Mouse (Mus musculus): ENCODE measurements around the gene Epx. TPM values are rescaled to one million over a fixed set of nuclear protein-coding genes. Genes with fewer than 3 reads are reported as not detected.

Epx gene
- not detected in 2 replicates for polyA plus RNA-seq (2016; fragmentation: Nextera tagmentation; extraction: Ambion mirVana)

DNA sequence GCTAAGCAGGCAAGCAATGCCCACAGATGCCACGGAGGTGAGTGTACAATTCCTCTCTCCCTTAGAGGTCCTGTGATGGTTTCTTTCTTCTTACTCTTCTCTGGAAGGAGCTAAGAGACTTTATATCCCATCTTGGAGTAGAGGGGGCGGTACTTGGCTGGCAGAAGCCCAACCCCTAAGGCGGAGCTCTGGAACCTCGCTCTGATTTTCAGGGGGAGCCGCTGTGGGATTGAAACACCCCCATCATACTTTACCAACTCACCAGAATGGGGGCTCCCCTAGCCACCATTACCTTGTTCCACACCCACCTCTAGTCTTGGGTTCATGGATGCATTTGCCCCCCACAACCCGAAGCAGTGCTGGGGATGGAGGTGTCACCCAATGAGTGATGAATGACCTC, at the start of gene Epx:
Gene Epx (minus strand): TSS at position 101 of the 400 bp plus-strand sequence.
- Histone ChIP-seq H3K36me3 (no peaks in the 10 kb centered on the region), H3K4me3 (no peak within 1 kb of the TSS), H3K4me1 (no peaks in the 10 kb centered on the region), H3K4me2 (replicated peaks) (no peak within 1 kb of the TSS), H3K9me3 (no peaks in the 10 kb centered on the region), H3K27me3 (no peaks in the 10 kb centered on the region), H3K27ac (replicated peaks) (no peak within 1 kb of the TSS), H3K9ac (replicated peaks) (no peak within 1 kb of the TSS)
- no peak for ATAC-seq (ENCODE audit: low FRiP score, low read depth)
- 87% methylated on average over 6 of the region's 6 CpGs for WGBS

DNA sequence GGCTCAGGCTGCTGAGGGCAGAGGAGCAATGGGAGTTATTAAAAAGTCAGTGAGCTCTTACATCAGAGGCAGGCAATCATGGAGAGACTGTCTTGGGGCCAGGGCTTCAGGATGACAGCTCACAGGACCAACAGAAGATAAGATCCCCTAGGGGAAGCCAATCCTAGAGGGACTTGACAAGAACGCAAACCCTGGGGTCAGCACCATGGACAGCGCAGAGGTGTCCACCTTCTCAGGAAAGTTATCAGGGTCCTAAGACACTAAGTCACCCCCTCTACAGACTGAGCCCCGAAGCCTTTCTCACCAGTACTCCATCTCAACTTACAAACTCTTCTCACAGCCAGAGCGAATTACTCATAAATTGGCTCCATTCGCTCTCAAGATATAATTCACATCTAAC, 45.6 kb upstream of the Epx start, which contains the start of gene Olfr464:
Gene Olfr464 (minus strand): TSS at position 2 of the 400 bp plus-strand sequence.
- ATAC-seq (ENCODE audit: low FRiP score, low read depth) = no peak
- H3K4me1 ChIP-seq = no peaks in the 10 kb centered on the region
- H3K9ac ChIP-seq (replicated peaks) = no peak within 1 kb of the TSS
- no peaks in the 10 kb centered on the region; the same call in 1 of the 2 replicates for H3K27me3 ChIP-seq
- H3K36me3 ChIP-seq = no peaks in the 10 kb centered on the region
- 35% methylated on average over 5 of the region's 5 CpGs for WGBS
- no peak within 1 kb of the TSS for H3K4me2 ChIP-seq (replicated peaks)
- H3K9me3 ChIP-seq = 0 out of 2 replicates have a peak, but pooled peaks cover 2% of the 10 kb centered on the region
- H3K4me3 ChIP-seq = no peak within 1 kb of the TSS
- H3K27ac ChIP-seq (replicated peaks) = no peak within 1 kb of the TSS

DNA sequence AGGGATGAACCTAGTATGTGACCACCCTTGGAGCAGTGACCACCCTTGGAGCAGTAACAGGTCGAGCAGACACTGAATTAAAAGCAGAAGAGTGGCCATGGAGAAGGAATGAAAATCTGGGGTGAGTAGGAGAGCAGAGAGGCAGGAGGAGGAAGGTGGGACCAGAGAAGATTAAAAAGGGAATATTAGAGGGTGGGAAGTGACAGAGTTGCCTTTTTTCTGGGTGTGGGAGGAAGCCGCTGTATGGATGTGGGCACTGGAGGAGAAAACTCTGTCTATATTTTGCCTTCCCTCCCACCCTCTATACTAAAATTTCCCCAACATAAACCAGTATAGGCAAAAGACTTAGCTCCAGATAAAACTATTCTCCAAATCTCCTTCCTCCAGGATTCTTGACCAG, 45.0 kb upstream of the Epx start:
- WGBS = 68% methylated on average over 2 of the region's 2 CpGs

DNA sequence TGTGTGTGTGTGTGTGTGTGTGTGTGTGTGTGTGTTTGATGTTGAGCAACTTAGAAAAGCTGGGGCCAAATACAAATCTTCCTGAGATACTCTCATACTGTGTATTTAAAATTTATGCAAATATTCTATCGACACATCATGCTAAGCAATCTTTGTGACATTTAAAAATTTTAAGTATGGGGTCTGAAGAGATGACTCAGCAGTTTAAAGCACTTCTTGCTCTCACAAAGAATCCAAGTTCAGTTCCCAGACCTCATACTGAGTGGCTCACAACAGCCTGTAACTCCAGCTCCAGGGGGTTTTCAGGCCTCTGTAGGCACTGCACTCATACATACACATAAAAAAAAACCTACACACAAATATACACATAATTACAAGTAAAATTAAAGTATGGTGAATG, 40.7 kb upstream of the Epx start:
- ATAC-seq (ENCODE audit: low FRiP score, low read depth) = no peak
- H3K27me3 ChIP-seq = no peaks in the 10 kb centered on the region; the same call in 1 of the 2 replicates
- WGBS = 90% methylated on average over 1 of the region's 1 CpGs

More for the DNA sequence above, 45.0 kb upstream of the Epx start:
- Histone ChIP-seq H3K4me1 (no peaks in the 10 kb centered on the region), H3K27ac (replicated peaks) (no peak overlapping the region), H3K9me3 (0 out of 2 replicates have a peak, but pooled peaks cover 2% of the 10 kb centered on the region), H3K4me3 (no peak overlapping the region), H3K4me2 (replicated peaks) (no peak overlapping the region), H3K27me3 (no peaks in the 10 kb centered on the region; the same call in 1 of the 2 replicates), H3K36me3 (no peaks in the 10 kb centered on the region), H3K9ac (replicated peaks) (no peak overlapping the region)
- no peak for ATAC-seq (ENCODE audit: low FRiP score, low read depth)

DNA sequence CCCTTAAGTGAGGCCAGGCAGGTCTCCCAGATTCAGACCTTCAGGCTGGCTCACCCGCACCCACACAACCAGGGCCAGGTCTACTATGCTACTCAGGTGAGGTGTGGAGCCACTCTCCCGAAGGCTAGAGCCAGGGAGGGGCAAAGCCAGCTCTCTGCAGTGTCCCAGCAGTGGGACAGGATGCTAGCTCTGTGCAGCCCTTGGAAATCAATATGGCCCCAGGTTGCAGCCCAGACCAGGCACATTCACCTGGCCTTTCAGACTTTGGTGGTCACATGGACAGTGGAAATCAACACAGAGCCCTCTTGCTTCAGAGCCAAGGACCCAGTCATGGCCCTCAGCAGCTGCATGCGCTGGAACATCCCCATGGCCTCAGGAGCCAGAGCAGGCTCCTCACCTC, 29.0 kb upstream of the Epx start:
- Histone ChIP-seq H3K27me3 (0 out of 2 replicates have a peak, but pooled peaks cover 3% of the 10 kb centered on the region), H3K4me1 (no peaks in the 10 kb centered on the region), H3K9me3 (no peaks in the 10 kb centered on the region), H3K4me3 (no peak overlapping the region), H3K9ac (replicated peaks) (no peak overlapping the region), H3K4me2 (replicated peaks) (no peak overlapping the region), H3K36me3 (no peaks in the 10 kb centered on the region), H3K27ac (replicated peaks) (no peak overlapping the region)
- WGBS = 81% methylated on average over 3 of the region's 3 CpGs
- no peak for ATAC-seq (ENCODE audit: low FRiP score, low read depth)

More for the DNA sequence above, 40.7 kb upstream of the Epx start:
- no peak overlapping the region for H3K4me2 ChIP-seq (replicated peaks)
- no peaks in the 10 kb centered on the region for H3K9me3 ChIP-seq
- no peaks in the 10 kb centered on the region for H3K36me3 ChIP-seq
- no peak overlapping the region for H3K4me3 ChIP-seq
- no peaks in the 10 kb centered on the region for H3K4me1 ChIP-seq
- H3K9ac ChIP-seq (replicated peaks) = no peak overlapping the region
- no peak overlapping the region for H3K27ac ChIP-seq (replicated peaks)

DNA sequence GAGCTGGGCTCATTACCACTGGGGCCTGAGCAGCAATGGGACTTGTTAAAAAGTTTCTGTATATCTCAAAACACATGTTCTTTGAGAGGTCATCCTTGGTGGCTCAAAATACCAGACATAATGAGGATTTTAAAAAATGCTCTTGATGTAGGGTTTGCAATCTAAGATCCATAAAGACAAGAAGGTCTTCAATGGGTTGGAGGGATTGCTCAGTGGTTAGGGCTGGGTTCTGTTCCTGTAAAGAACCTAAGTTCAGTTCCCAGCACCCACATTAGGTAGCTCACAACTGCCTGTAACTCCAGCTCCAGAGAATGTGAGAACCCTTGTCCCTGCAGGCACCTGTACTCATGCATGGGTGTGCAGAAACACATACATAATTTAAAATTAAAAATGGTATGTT, 22.0 kb upstream of the Epx start, which contains the start of gene Olfr463:
Gene Olfr463 (minus strand): TSS at position 101 of the 400 bp plus-strand sequence.
- H3K4me1 ChIP-seq = no peaks in the 10 kb centered on the region
- no peak within 1 kb of the TSS for H3K4me2 ChIP-seq (replicated peaks)
- H3K9me3 ChIP-seq = no peaks in the 10 kb centered on the region
- no peak within 1 kb of the TSS for H3K9ac ChIP-seq (replicated peaks)
- H3K27ac ChIP-seq (replicated peaks) = no peak within 1 kb of the TSS
- no peaks in the 10 kb centered on the region for H3K36me3 ChIP-seq
- H3K27me3 ChIP-seq = peaks cover 18% of the 10 kb centered on the region
- no peak for ATAC-seq (ENCODE audit: low FRiP score, low read depth)
- no peak within 1 kb of the TSS for H3K4me3 ChIP-seq

DNA sequence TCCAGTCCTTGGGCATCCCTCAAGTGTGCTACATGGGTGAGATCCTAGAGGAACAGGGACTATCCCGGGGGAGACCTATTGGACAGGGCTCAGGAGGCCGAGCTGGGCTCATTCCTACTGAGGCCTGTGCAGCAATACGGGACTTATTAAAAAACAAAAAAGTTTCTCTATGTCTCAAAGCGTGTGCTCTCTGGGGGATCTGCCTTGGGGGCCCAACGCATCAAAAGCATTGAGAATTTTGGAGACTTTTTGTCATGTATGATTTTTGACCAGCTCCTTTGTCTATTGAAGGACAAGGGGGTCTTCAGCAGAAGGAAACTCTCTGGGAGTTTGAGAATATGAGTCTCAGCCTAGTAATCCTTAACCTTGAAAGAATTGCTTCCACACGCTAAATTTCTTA, 16.8 kb upstream of the Epx start, which contains the start of gene Olfr462:
Gene Olfr462 (minus strand): TSS at position 101 of the 400 bp plus-strand sequence.
- Histone ChIP-seq H3K27me3 (0 out of 2 replicates have a peak, but pooled peaks cover 5% of the 10 kb centered on the region), H3K4me2 (replicated peaks) (no peak within 1 kb of the TSS), H3K4me3 (no peak within 1 kb of the TSS), H3K9ac (replicated peaks) (no peak within 1 kb of the TSS), H3K9me3 (no peaks in the 10 kb centered on the region), H3K4me1 (no peaks in the 10 kb centered on the region), H3K27ac (replicated peaks) (no peak within 1 kb of the TSS), H3K36me3 (no peaks in the 10 kb centered on the region)
- ATAC-seq (ENCODE audit: low FRiP score, low read depth) = no peak
- 93% methylated on average over 6 of the region's 6 CpGs for WGBS

DNA sequence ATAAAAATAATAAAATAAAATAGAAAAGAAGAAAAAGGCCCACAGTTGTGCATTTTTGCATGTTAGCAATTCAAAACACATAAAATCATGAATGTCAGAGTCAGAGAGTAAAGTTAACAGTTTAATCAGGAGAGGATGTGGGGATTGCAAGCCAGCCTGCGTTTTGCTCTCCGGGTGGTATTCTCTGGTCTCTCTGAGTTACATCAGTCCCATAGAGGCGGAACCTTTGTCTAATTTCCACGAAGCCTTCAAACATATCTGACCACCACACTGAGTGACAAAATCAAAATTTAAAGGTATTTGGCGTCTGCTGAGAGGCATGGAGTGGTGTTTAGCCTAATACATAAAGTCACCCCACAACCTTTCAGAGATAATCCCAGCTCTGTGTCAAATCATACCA, 9.5 kb upstream of the Epx start:
- H3K27me3 ChIP-seq = no peaks in the 10 kb centered on the region
- WGBS = 82% methylated on average over 5 of the region's 5 CpGs
- ATAC-seq (ENCODE audit: low FRiP score, low read depth) = no peak
- H3K36me3 ChIP-seq = no peaks in the 10 kb centered on the region
- H3K9ac ChIP-seq (replicated peaks) = no peak overlapping the region
- no peaks in the 10 kb centered on the region for H3K4me1 ChIP-seq
- H3K4me2 ChIP-seq (replicated peaks) = no peak overlapping the region
- no peaks in the 10 kb centered on the region for H3K9me3 ChIP-seq
- no peak overlapping the region for H3K4me3 ChIP-seq
- H3K27ac ChIP-seq (replicated peaks) = no peak overlapping the region

DNA sequence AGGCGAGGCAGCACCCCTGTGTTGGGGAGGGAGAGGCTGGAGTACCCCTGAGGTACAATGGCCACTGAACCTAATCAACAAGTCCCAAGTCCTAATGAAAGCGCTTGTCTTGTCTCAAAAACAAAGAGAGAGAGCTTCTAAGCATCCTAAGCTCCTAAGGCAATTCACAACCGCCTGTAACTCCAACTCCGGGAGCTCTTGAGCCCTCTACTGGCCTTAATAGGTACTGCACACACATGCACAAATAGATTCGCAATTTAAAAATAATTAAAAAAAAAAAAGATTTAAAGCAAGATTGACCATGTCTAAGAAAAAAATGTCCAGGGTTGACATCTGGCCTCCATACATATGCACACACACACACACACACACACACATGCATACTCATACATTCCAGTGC, 8.2 kb upstream of the Epx start:
- no peak for ATAC-seq (ENCODE audit: low FRiP score, low read depth)
- no peak overlapping the region for H3K4me3 ChIP-seq
- WGBS = 38% methylated on average over 5 of the region's 5 CpGs

DNA sequence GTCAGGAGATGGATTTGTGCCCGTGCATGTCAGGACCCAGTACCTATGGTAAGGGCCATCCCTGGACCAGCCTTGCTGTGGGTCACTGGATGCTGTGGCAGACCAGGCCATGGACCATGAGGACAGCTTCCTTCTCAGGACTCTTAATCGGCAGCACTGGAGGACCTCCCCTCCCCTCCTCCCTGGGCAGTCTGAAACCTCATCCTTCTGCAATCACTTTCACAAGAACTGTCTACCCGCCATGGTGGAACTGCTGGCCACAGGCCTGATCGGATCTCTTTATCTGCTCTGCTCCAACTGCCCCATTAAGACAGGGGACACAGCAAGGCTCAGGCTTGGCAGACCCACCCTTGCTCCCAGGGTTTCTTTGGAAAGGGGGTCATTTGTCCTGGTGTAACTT, 6.4 kb upstream of the Epx start:
- Histone ChIP-seq H3K4me3 (no peak overlapping the region), H3K27me3 (no peaks in the 10 kb centered on the region)
- 78% methylated on average over 4 of the region's 4 CpGs for WGBS

More for the DNA sequence above, 8.2 kb upstream of the Epx start:
- Histone ChIP-seq H3K4me1 (no peaks in the 10 kb centered on the region), H3K4me2 (replicated peaks) (no peak overlapping the region), H3K9ac (replicated peaks) (no peak overlapping the region), H3K9me3 (no peaks in the 10 kb centered on the region), H3K27ac (replicated peaks) (no peak overlapping the region), H3K36me3 (no peaks in the 10 kb centered on the region), H3K27me3 (no peaks in the 10 kb centered on the region)

DNA sequence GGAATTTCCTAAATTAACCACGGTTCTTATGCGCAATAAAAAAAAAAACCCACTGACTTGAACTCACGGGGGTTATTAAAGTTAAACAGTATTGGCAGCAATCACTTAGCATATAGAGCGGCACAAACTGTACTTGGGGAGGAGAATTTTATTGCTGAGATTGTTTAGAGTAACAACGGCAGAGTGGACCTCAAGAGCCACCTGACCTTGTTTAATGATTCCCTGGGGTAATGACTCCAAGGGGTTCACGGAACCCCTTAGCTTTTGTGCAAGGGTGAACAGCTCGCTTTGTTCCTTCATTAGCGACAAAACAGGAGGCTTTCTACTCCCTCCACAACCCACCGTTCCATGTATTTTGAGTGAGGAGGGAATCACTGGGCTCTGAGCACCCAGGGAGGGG, 4.5 kb upstream of the Epx start:
- WGBS = 81% methylated on average over 9 of the region's 9 CpGs
- Histone ChIP-seq H3K27ac (replicated peaks) (no peak overlapping the region), H3K9ac (replicated peaks) (no peak overlapping the region), H3K9me3 (no peaks in the 10 kb centered on the region), H3K4me3 (no peak overlapping the region), H3K36me3 (no peaks in the 10 kb centered on the region), H3K4me1 (no peaks in the 10 kb centered on the region), H3K27me3 (no peaks in the 10 kb centered on the region), H3K4me2 (replicated peaks) (no peak overlapping the region)
- no peak for ATAC-seq (ENCODE audit: low FRiP score, low read depth)

More for the DNA sequence above, 6.4 kb upstream of the Epx start:
- Histone ChIP-seq H3K27ac (replicated peaks) (no peak overlapping the region), H3K36me3 (no peaks in the 10 kb centered on the region), H3K9ac (replicated peaks) (no peak overlapping the region), H3K4me1 (no peaks in the 10 kb centered on the region), H3K9me3 (no peaks in the 10 kb centered on the region), H3K4me2 (replicated peaks) (no peak overlapping the region)
- no peak for ATAC-seq (ENCODE audit: low FRiP score, low read depth)

DNA sequence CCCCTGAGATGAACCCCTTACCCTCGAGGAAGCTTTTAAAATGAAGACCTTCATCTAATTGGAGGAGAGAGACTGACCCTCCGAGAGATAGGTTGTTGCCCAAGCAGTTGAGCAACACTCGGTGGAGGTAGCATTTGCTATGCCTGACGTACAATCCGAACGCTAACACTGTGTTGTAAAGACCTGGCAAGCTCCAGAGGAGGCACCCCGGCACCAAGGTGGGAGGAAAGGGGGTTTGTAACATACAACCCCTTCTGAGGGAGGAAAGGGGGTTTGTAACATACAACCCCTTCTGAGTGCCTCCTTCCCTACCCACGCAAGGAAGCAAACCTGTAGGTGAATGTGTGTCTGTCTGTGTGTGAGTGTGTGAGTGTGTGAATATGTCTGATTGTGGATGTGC, 3.6 kb downstream of the Epx start:
- no peak overlapping the region for H3K4me3 ChIP-seq
- no peaks in the 10 kb centered on the region for H3K9me3 ChIP-seq
- H3K4me2 ChIP-seq (replicated peaks) = no peak overlapping the region
- 52% methylated on average over 8 of the region's 8 CpGs for WGBS
- H3K36me3 ChIP-seq = no peaks in the 10 kb centered on the region
- H3K9ac ChIP-seq (replicated peaks) = no peak overlapping the region
- ATAC-seq (ENCODE audit: low FRiP score, low read depth) = no peak
- H3K27me3 ChIP-seq = no peaks in the 10 kb centered on the region
- H3K27ac ChIP-seq (replicated peaks) = no peak overlapping the region
- no peaks in the 10 kb centered on the region for H3K4me1 ChIP-seq

DNA sequence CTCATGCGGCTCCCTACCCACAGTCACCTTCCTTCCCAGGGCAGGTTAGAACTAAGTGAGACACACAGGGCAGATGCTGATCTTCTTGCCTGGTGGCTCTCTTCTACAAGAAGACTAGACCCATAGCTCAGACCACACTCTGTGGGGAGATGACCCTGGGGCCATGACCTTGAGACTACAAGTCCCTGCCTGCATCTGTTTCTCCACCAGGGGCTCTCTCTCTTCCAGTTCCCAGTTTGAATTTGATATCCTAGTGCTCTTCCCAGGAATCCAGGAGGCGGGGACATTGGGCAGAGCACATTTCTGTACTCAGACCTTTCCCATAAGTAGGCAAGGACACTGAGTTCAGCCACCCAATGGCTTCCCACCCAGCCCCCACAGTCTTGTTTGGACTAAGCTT, 5.2 kb downstream of the Epx start:
- Histone ChIP-seq H3K9me3 (no peaks in the 10 kb centered on the region), H3K9ac (replicated peaks) (no peak overlapping the region), H3K4me3 (no peak overlapping the region), H3K36me3 (no peaks in the 10 kb centered on the region), H3K4me2 (replicated peaks) (no peak overlapping the region), H3K27ac (replicated peaks) (no peak overlapping the region), H3K4me1 (no peaks in the 10 kb centered on the region), H3K27me3 (no peaks in the 10 kb centered on the region)
- ATAC-seq (ENCODE audit: low FRiP score, low read depth) = no peak
- 60% methylated on average over 2 of the region's 2 CpGs for WGBS
